Mouse (Mus musculus) CD8-positive naive resting alpha-beta T cell, adult 2 months (primary cell): ENCODE measurements at regions not wholly inside any gene's neighbourhood (a gene's known extent, or its start where the extent isn't known, plus 50 kb on each side); places are given as distances from the start of the nearest gene placed in this dataset.
"Not testable (repeated sequence)": the region's sequence is repeated elsewhere in the genome, so short reads cannot be mapped to it uniquely, and the experiment has no call there.

Source experiments
- DNase-seq, 2 experiments: peaks; one replicate each; pipeline ENCODE4 v3.0.0; 2022; ENCODE audit warnings: low read depth in 2 of 2, low spot score in 2 of 2

DNA sequence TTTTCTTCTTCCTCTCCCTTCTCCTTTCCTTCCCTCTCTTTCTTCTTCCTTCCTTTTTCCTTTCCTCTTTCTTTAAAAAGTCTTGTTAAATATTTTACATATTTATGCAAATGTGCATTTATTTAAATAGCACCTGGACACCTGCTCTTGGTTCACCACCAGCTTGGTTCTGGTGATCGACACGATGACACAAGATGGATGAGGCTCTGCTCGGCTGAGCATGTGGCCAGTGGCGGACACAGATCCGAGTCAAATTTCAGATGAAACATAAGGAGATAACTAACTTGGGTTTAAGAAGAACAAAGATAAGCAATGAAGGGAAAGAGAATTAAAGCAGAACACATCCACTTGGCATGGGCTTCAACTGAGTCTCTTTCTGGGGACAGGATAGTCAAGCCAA, 1339.7 kb upstream of the A1bg start:
- DNase-seq, result no peak

DNA sequence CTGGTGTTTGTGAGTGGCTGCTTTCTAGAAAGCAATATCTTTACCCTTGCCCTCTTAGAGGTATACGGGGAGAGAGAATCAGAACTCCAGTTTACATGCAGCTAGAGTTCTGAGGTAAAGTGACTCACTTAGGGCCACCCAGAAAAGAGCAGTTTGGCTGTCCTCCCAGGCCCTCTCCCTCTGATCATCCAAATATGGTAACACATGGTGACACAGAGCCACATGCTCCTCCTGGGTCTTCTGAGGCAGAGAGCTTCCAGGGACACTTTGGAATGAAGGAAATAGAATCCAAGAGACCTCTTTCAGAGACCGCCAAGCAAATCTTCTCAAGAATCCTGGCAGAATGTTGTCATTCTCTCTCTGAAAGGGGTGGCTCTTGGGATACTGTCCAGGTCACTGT, 1338.7 kb upstream of the A1bg start:
- DNase-seq, result no peak

GRCm38 (mm10) chr15:62258611-62259010, 1335.8 kb upstream of the A1bg start:
- DNase-seq, result no peak

DNA sequence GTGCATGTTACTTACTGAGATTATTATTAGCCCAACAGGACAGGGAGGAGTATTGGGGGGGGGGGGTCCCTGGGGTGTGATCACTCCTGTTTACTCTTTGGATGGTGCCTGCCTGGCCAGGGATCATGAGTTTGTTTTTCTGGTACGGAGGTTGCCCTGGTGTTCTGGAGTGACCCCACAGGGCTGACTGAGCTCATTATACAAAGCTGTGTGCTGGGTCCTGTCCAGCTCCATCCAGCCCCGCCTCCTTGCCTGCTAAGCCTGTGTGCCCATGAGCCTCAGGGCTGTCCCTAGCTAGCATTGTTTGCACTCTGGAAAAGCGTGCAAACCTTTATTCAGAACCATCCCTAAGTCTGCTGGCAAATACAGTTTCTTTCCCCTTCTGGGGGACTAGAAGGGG, 1335.1 kb upstream of the A1bg start:
- DNase-seq, result no peak

DNA sequence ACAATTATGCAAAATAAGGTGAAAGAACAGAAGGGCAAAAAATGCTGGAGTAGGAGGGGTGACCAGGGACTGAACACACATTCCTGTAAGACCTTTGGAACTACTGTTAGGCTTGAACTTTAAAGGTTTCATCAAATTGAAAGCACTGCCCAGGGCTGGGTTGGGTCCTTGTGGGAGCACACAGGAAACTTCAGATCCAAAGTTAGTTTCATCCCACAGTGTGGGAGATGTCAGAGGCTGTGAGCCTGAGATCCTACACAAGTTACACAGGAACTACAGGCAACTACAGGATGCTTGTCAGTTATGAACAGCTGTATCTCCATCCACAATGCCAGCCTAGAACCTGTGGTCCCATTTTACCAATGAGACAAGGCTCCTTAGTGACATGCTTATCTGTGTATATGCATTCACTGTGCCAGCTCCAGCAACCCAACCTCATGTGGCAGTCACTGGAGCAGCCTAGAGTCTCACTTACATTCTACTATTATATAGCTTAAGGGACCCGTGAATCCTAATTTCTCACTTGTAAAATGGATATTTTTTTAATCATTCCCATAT, 1334.4 kb upstream of the A1bg start:
- no peak for DNase-seq

GRCm38 (mm10) chr15:62255571-62255970, 1332.8 kb upstream of the A1bg start:
- DNase-seq, result no peak

DNA sequence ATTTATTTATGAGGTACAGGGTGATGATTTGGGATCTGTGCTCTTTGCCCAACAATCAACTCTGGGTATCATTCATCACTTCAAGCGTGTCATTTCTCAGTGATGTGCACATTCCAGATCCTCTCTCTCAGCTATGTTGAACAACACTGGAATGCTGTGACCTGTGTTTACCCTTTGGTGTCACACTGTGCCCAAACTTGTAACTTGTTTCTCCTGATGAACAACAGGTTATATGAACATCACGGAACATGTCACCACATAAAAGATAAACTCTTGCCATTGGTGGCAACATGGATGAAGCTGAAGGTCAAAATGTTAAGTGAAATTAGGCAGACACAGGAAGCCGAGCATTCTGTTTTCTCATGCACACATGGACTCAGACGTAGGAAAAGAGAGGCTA, 1330.9 kb upstream of the A1bg start:
- no peak for DNase-seq

DNA sequence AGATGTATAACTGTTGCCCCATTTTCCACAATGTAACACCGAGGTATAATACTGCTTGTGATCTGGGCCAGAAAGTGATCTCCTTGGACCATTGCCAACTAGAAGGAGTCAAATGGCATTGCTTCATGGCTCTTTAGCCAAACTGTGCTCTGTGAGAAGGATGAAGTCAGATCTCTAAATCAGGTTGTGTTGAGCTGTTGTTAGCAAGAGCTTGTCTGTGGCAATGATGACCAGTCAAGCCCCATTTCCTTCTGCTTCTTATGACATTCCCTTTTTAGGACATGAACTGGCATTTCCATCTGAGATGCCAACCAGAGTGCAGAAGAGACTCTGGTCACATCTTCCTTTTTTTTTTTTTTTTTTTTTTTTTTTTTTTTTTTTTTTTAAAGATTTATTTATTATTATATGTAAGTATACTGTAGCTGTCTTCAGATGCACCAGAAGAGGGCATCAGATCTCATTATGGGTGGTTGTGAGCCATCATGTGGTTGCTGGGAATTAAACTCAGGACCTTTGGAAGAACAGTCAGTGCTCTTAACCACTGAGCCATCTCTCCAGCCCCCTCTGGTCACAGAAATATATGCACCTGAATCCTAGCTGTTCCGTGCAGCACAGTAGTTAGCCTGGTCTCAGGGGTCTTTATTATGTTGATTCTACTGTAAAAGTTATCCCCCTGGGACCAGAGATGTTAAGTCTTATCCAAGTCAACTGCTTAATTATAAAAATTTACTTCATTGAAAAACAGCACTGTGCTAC, 1329.4 kb upstream of the A1bg start:
- not testable (repeated sequence) for DNase-seq

- no peak for DNase-seq
These were observed 1326.6 kb upstream of the A1bg start for GRCm38 (mm10) chr15:62249436-62249835.

- no peak for DNase-seq
These were observed 1323.8 kb upstream of the A1bg start for GRCm38 (mm10) chr15:62246561-62247079.

GRCm38 (mm10) chr15:62245237-62245636, 1322.4 kb upstream of the A1bg start:
- no peak for DNase-seq

- DNase-seq, result no peak
These were observed 1322.0 kb upstream of the A1bg start for GRCm38 (mm10) chr15:62244819-62245218.

DNA sequence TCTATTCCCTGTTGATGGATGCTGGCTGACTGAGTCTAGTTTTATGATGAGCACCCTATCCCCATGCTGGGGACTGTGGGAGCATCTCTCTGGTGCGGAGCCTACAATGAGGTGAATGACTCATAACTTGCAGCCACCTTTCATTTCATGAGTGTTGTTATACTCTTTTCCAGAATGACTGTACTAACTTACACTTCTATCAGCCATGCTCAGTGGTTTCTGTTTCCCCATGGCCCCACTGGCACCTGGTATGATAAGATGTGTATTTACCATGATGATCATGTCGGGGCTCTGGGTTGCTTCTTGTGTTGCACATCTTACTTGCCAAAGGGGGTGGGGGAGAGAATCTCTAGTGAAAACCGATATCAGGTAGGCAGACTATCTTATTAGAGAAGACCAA, 1317.2 kb upstream of the A1bg start:
- no peak for DNase-seq

DNA sequence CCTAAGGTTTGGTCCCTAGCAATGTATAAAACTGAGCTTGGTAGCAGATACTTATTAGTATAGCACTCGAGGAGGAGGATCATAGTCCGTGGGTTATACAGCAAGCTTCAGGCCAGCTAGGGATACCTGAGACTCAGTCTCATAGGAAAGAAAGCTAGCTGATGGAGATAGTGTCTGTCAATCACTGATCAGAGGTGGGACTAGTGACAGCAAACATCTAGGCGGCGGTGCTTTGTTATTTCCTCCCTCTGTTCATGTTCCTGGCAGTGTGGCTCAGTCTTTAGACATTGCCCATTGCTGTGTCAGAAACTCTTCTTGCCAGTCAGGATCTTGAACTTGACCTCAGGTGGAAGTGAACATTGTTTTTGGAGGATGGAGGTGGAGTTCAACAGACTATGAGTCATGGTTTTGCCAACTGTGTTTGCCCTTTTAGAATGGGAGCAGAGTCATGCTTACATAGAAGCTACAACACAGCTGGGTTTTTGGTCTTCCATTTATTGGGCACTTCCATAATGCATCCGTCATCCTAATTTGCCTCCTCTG, 1315.8 kb upstream of the A1bg start:
- DNase-seq, result no peak

DNA sequence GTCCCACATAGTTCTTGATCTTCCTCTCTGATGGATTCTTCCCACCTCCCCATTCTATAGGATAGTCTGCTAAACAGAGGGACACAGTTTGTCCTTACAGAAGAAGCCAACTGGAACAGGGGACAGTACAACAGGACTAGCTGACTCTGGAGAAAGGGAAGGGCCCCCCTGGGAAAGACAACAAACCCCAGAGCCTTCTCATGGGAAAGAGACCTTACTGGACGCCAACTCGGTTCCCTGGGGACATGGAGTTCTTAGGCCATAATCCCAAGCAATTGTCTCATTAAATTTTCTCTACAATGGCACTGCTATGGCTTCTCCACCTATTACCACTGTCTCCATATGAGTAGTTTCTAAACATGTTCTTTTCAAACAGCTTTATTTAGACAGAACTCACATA, 1313.2 kb upstream of the A1bg start:
- no peak for DNase-seq

DNA sequence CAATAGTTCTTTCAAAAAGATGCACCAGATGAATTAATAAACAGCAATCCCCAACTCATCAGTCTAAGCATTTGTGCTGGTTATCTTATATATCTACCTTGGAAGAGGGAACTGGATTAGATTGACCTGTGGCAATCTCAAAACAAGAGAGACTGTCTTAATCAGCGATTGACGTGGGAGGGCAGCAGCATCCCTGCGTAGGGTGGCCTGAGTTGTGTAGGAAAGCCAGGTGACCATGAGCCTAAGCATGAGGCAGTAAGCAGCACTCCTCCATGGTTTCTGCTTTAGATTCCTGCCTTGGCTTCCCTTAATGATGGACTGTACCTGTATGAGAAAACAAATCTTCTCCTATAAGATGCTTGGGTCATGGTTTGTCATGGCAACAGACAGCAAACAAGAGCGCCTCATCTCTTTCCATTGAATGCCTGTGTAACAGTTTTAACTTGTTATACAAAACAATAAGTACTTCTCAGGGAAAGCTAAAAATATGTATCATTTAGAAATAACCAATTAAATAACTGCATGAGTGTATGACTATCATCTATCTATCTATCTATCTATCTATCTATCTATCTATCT, 1311.5 kb upstream of the A1bg start:
- no peak for DNase-seq

GRCm38 (mm10) chr15:62233154-62233553, 1310.3 kb upstream of the A1bg start:
- DNase-seq, result no peak

GRCm38 (mm10) chr15:62231709-62232108, 1308.9 kb upstream of the A1bg start:
- DNase-seq, result no peak

- no peak for DNase-seq
These were observed 1308.0 kb upstream of the A1bg start for GRCm38 (mm10) chr15:62230773-62231172.

DNA sequence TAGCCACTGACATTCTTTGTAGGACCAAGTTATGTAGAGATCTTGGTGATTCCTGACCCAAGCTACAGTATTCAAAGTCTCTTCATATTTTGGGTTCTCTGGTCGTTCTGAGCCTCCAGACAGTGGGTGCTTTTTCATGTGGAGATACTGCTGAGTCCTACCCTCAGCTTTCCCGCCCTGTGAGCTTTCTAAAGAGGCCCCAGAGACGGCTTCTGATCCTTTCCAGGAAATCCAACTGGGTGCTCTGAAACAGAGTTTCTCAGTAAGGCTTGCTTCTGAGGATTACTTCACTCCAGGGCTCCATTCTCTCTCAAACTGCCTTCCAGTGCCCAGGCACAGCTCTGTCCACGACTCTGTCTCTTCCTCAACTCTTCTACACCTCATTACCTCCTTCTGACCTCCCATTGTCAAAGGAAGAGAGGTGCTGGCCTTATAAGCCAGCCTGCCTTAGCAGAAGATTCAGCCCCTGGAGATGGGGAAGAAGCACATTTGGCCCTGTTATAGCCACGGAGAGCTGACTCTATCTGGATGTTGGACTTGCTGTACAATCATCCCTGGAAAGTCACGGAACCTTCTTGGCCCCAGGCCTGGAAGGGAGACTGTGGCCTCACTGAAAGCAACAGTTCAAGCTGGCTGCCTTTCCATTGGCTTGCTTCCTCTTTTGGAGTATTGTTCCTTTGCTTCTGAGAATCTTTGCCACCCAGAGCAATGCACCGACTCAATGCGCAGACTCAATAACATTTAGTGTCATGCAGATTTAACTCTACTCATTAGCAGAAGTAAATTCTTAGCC, 1306.9 kb upstream of the A1bg start:
- DNase-seq, result no peak

GRCm38 (mm10) chr15:62229023-62229422, 1306.2 kb upstream of the A1bg start:
- no peak for DNase-seq
